Mouse (Mus musculus): Measurements from ENCODE around the gene Tmem182.
A peak's percentile ranks its signal among the peaks of the same experiment; 100 is the strongest.

The Tmem182 gene

GRCm38 (mm10) chr1:40805351-40805750 is at the start of gene Tmem182:
TSS of gene Tmem182 (plus strand) at chr1:40805601.
- DNase-seq = peak; percentile 14 to 15

GRCm38 (mm10) chr1:40759751-40760445 is 45.5 kb upstream of the Tmem182 start:
- DNase-seq = no peak

GRCm38 (mm10) chr1:40764042-40764441 is 41.4 kb upstream of the Tmem182 start:
- no peak for DNase-seq

GRCm38 (mm10) chr1:40764701-40765275 is 40.6 kb upstream of the Tmem182 start:
- DNase-seq = no peak

GRCm38 (mm10) chr1:40765521-40765920 is 39.9 kb upstream of the Tmem182 start:
- DNase-seq = peak in 1 of 2 experiments; percentile 15

GRCm38 (mm10) chr1:40767588-40767987 is 37.8 kb upstream of the Tmem182 start:
- no peak for DNase-seq

GRCm38 (mm10) chr1:40768606-40769005 is 36.8 kb upstream of the Tmem182 start:
- peak; percentile 66 to 71 for DNase-seq

GRCm38 (mm10) chr1:40769331-40769894 is 36.0 kb upstream of the Tmem182 start:
- DNase-seq = peak; percentile 17 to 30

GRCm38 (mm10) chr1:40771196-40771970 is 34.0 kb upstream of the Tmem182 start:
- DNase-seq = no peak

- no peak for DNase-seq
Observed at GRCm38 (mm10) chr1:40773234-40773633, 32.2 kb upstream of the Tmem182 start.

GRCm38 (mm10) chr1:40774040-40774439 is 31.4 kb upstream of the Tmem182 start:
- DNase-seq = no peak

- no peak for DNase-seq
Observed at GRCm38 (mm10) chr1:40776102-40776501, 29.3 kb upstream of the Tmem182 start.

- DNase-seq = no peak
Observed at GRCm38 (mm10) chr1:40776763-40777162, 28.6 kb upstream of the Tmem182 start.

- DNase-seq = no peak
Observed at GRCm38 (mm10) chr1:40783450-40783849, 22.0 kb upstream of the Tmem182 start.

GRCm38 (mm10) chr1:40784306-40784705 is 21.1 kb upstream of the Tmem182 start:
- no peak for DNase-seq

GRCm38 (mm10) chr1:40785876-40786445 is 19.4 kb upstream of the Tmem182 start:
- DNase-seq = no peak

GRCm38 (mm10) chr1:40788956-40789355 is 16.4 kb upstream of the Tmem182 start:
- DNase-seq = no peak

GRCm38 (mm10) chr1:40789666-40790233 is 15.7 kb upstream of the Tmem182 start:
- peak in 1 of 2 experiments; percentile 13 for DNase-seq

GRCm38 (mm10) chr1:40790324-40791141 is 14.9 kb upstream of the Tmem182 start, which contains the start of gene Mfsd9:
TSS of gene Mfsd9 (minus strand) at chr1:40790687.
- DNase-seq = peak; percentile 94 to 95

- DNase-seq = no peak
Observed at GRCm38 (mm10) chr1:40795508-40795907, 9.9 kb upstream of the Tmem182 start.

- peak; percentile 74 to 77 for DNase-seq
Observed at GRCm38 (mm10) chr1:40797348-40797747, 8.1 kb upstream of the Tmem182 start.

GRCm38 (mm10) chr1:40799121-40799520 is 6.3 kb upstream of the Tmem182 start:
- DNase-seq = no peak
